Mouse (Mus musculus) liver, adult 2 months (tissue): ENCODE data around the gene Hhip. TPM values are rescaled to one million over a fixed set of nuclear protein-coding genes. Genes with fewer than 3 reads are reported as not detected.

Experiments used
- DNase-seq: peaks from one replicate; pipeline ENCODE4 v3.0.0-alpha.2; 2011; ENCODE audit warnings: low read depth, low spot score; ENCODE audit errors: extremely low read depth
- H3K27ac ChIP-seq: fragments of 200-500 bp; replicated peaks from 2 replicates; pipeline ENCODE4 v1.5.1; 2012; ENCODE audit warnings: low read depth, mild to moderate bottlenecking, control low read depth, inconsistent platforms, low read length; ENCODE audit not compliant: insufficient read depth
- H3K27me3 ChIP-seq: fragments of 200-500 bp; 2 replicates; pipeline ENCODE4 v1.6.1; 2012; ENCODE audit warnings: mild to moderate bottlenecking, moderate library complexity, low read length, inconsistent platforms; ENCODE audit not compliant: control insufficient read depth, insufficient read depth
- H3K36me3 ChIP-seq: fragments of 200-500 bp; 2 replicates; pipeline ENCODE4 v1.6.1; 2012; ENCODE audit warnings: low read length, inconsistent platforms; ENCODE audit not compliant: control insufficient read depth, insufficient read depth
- H3K4me1 ChIP-seq: fragments of 200-500 bp; 2 replicates; pipeline ENCODE4 v1.6.1; 2011; ENCODE audit warnings: low read length; ENCODE audit not compliant: control insufficient read depth, insufficient read depth
- H3K4me3 ChIP-seq: fragments of 200-500 bp; 2 replicates; pipeline ENCODE4 v1.5.1; 2011; ENCODE audit warnings: low read depth, mild to moderate bottlenecking, control low read depth, low read length, moderate library complexity; ENCODE audit not compliant: insufficient read depth
- H3K79me2 ChIP-seq: fragments of 200-500 bp; 2 replicates; pipeline ENCODE4 v1.6.1; 2012; ENCODE audit warnings: inconsistent platforms, mild to moderate bottlenecking, low read length, moderate library complexity; ENCODE audit not compliant: control insufficient read depth, insufficient read depth
- H3K9ac ChIP-seq: fragments of 200-500 bp; 2 replicates; pipeline ENCODE4 v1.6.1; 2012; ENCODE audit warnings: low read depth, mild to moderate bottlenecking, control low read depth, inconsistent platforms, low read length
- CTCF ChIP-seq: fragments of 200-500 bp; IDR thresholded peaks from 2 replicates; pipeline ENCODE4 v1.5.1; 2011; ENCODE audit warnings: low read depth, low read length, control low read depth
- POLR2A ChIP-seq: fragments of 200-500 bp; IDR thresholded peaks from 2 replicates; pipeline ENCODE4 v1.6.1; 2011; ENCODE audit warnings: low read length, control low read depth; ENCODE audit not compliant: insufficient read depth; ENCODE audit errors: extremely low read depth
- WGBS: fragments of 180-500 bp; shearing (Covaris S2); methylation state at CpG from one replicate; pipeline ENCODE4 v1.1.7; 2018; 5-methylcytosine and 5-hydroxymethylcytosine counted together
- polyA plus RNA-seq: library from polyadenylated mRNA; depleted of rRNA; stranded (reverse); fragments of >200 nt; gene quantifications from 2 replicates; pipeline ENCODE4 v1.2.3, GENCODE M21; 2012; rRNA removed
- total RNA-seq: library from RNA; depleted of rRNA; stranded (reverse); fragments of >200 nt; gene quantifications from 2 replicates; pipeline ENCODE4 v1.2.3, GENCODE M21; 2014; rRNA removed

Gene Hhip
- total RNA-seq = 1.5 and 2.0 TPM in 2 replicates
- 0.39 and 0.53 TPM in 2 replicates for polyA plus RNA-seq

GRCm38 (mm10) chr8:80057198-80058174 lies at the start of gene Hhip:
Gene Hhip, minus strand, starts transcription at chr8:80058006.
- Histone ChIP-seq H3K27me3 (peaks cover 15% of the 10 kb centered on the region), H3K9ac (peak within 1 kb of the TSS; percentile 8), H3K27ac (no peak within 1 kb of the TSS), H3K79me2 (no peaks in the 10 kb centered on the region), H3K4me1 (peaks cover 2% of the 10 kb centered on the region; the same call in 1 of the 2 replicates), H3K4me3 (peak within 1 kb of the TSS; percentile 42), H3K36me3 (no peaks in the 10 kb centered on the region)
- 3% methylated on average over 40 of the region's 56 CpGs for WGBS
- DNase-seq = no peak
- TF ChIP-seq POLR2A (no peak), CTCF (no peak)

- H3K9ac ChIP-seq = no peak overlapping the region
- H3K4me3 ChIP-seq = no peak overlapping the region
- no peaks in the 10 kb centered on the region for H3K27me3 ChIP-seq
- no peaks in the 10 kb centered on the region for H3K79me2 ChIP-seq
- no peak for DNase-seq
- no peak for TF ChIP-seq CTCF
- TF ChIP-seq POLR2A = no peak
- H3K27ac ChIP-seq = no peak overlapping the region
- no peaks in the 10 kb centered on the region for H3K36me3 ChIP-seq
- no peaks in the 10 kb centered on the region for H3K4me1 ChIP-seq
- 87% methylated on average over 2 of the region's 2 CpGs for WGBS
These were observed 29.2 kb upstream of the Hhip start for GRCm38 (mm10) chr8:80087021-80087420.

- Histone ChIP-seq H3K27me3 (peaks cover 15% of the 10 kb centered on the region), H3K4me3 (no peak overlapping the region), H3K36me3 (no peaks in the 10 kb centered on the region), H3K79me2 (no peaks in the 10 kb centered on the region), H3K4me1 (peaks cover 2% of the 10 kb centered on the region; the same call in 1 of the 2 replicates), H3K27ac (no peak overlapping the region), H3K9ac (no peak overlapping the region)
- 5% methylated on average over 7 of the region's 12 CpGs for WGBS
- no peak for TF ChIP-seq CTCF
- TF ChIP-seq POLR2A = no peak
- DNase-seq = no peak
These were observed 387 bp upstream of the Hhip start for GRCm38 (mm10) chr8:80058193-80058592.

- Histone ChIP-seq H3K9ac (no peak overlapping the region), H3K79me2 (no peaks in the 10 kb centered on the region), H3K4me3 (peak overlapping the region; percentile 42; the same call in 1 of the 2 replicates), H3K27ac (no peak overlapping the region), H3K4me1 (peaks cover 2% of the 10 kb centered on the region; the same call in 1 of the 2 replicates), H3K36me3 (no peaks in the 10 kb centered on the region), H3K27me3 (peaks cover 15% of the 10 kb centered on the region)
- 20% methylated on average over 13 of the region's 13 CpGs for WGBS
- no peak for TF ChIP-seq CTCF
- TF ChIP-seq POLR2A = no peak
- no peak for DNase-seq
These were observed 1.3 kb downstream of the Hhip start for GRCm38 (mm10) chr8:80056331-80057070.

- no peak overlapping the region for H3K9ac ChIP-seq
- H3K4me3 ChIP-seq = no peak overlapping the region
- TF ChIP-seq POLR2A (no peak), CTCF (no peak)
- no peaks in the 10 kb centered on the region for H3K79me2 ChIP-seq
- DNase-seq = no peak
- peaks cover 15% of the 10 kb centered on the region for H3K27me3 ChIP-seq
- 12% methylated on average over 10 of the region's 10 CpGs for WGBS
- no peak overlapping the region for H3K27ac ChIP-seq
- no peaks in the 10 kb centered on the region for H3K36me3 ChIP-seq
- peaks cover 2% of the 10 kb centered on the region; the same call in 1 of the 2 replicates for H3K4me1 ChIP-seq
These were observed 2.0 kb downstream of the Hhip start for GRCm38 (mm10) chr8:80055777-80056176.
